Mouse (Mus musculus): ENCODE measurements around the gene Kyat1.
A peak's percentile ranks its signal among the peaks of the same experiment; 100 is the strongest.
"Not testable (repeated sequence)": the region's sequence is repeated elsewhere in the genome, so short reads cannot be mapped to it uniquely, and the experiment has no call there.

Gene Kyat1

GRCm38 (mm10) chr2:30199984-30200383 is 5.7 kb downstream of the Kyat1 start:
- Histone ChIP-seq H3K27me3 (ENCODE audit: control insufficient read depth, insufficient read depth, low read length, poor library complexity, severe bottlenecking) (no peaks in the 10 kb centered on the region), H3K36me3 (ENCODE audit: control insufficient read depth, insufficient read depth, low read length, poor library complexity, severe bottlenecking) (no peaks in the 10 kb centered on the region)
- DNase-seq (ENCODE audit: low read depth, low spot score), result no peak

- no peak for DNase-seq (ENCODE audit: low read depth, low spot score)
- Histone ChIP-seq H3K36me3 (ENCODE audit: control insufficient read depth, insufficient read depth, low read length, poor library complexity, severe bottlenecking) (no peaks in the 10 kb centered on the region), H3K27me3 (ENCODE audit: control insufficient read depth, insufficient read depth, low read length, poor library complexity, severe bottlenecking) (no peaks in the 10 kb centered on the region)
Observed at GRCm38 (mm10) chr2:30198021-30198420, 7.6 kb downstream of the Kyat1 start.

DNA sequence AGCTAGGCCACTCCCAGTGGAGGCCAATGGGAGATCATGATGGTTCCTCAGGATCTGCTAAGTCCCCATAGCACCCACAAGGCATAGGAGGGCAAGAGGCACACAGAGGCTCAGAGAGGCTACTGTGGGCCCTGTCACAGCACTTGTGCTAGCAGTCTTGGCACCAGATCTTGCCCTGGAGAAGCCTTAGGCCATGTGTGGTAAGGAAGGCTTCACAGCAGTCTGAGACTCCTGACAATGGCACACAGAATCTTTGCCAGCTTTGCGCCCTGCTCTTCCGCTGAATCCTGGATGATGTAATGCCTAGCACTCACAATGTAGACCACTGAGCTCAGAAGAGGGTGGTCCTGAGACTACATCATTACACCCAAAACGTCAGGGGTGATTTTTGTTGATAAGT is 11.0 kb downstream of the Kyat1 start:
- no peak for DNase-seq (ENCODE audit: low read depth, low spot score)
- Histone ChIP-seq H3K36me3 (ENCODE audit: control insufficient read depth, insufficient read depth, low read length, poor library complexity, severe bottlenecking) (no peaks in the 10 kb centered on the region), H3K27me3 (ENCODE audit: control insufficient read depth, insufficient read depth, low read length, poor library complexity, severe bottlenecking) (no peaks in the 10 kb centered on the region)

- H3K36me3 ChIP-seq (ENCODE audit: control insufficient read depth, insufficient read depth, low read length, poor library complexity, severe bottlenecking), result no peaks in the 10 kb centered on the region
- no peak for DNase-seq (ENCODE audit: low read depth, low spot score)
- no peaks in the 10 kb centered on the region for H3K27me3 ChIP-seq (ENCODE audit: control insufficient read depth, insufficient read depth, low read length, poor library complexity, severe bottlenecking)
Observed at GRCm38 (mm10) chr2:30191790-30192580, 13.7 kb downstream of the Kyat1 start.

- no peak for DNase-seq (ENCODE audit: low read depth, low spot score)
- H3K27me3 ChIP-seq (ENCODE audit: control insufficient read depth, insufficient read depth, low read length, poor library complexity, severe bottlenecking), result no peaks in the 10 kb centered on the region
- H3K36me3 ChIP-seq (ENCODE audit: control insufficient read depth, insufficient read depth, low read length, poor library complexity, severe bottlenecking), result no peaks in the 10 kb centered on the region
Observed at GRCm38 (mm10) chr2:30185681-30186080, 20.0 kb downstream of the Kyat1 start.

- no peak for DNase-seq (ENCODE audit: low read depth, low spot score)
- no peaks in the 10 kb centered on the region for H3K36me3 ChIP-seq (ENCODE audit: control insufficient read depth, insufficient read depth, low read length, poor library complexity, severe bottlenecking)
- H3K27me3 ChIP-seq (ENCODE audit: control insufficient read depth, insufficient read depth, low read length, poor library complexity, severe bottlenecking), result no peaks in the 10 kb centered on the region
Observed at GRCm38 (mm10) chr2:30185276-30185675, 20.4 kb downstream of the Kyat1 start.

- H3K36me3 ChIP-seq (ENCODE audit: control insufficient read depth, insufficient read depth, low read length, poor library complexity, severe bottlenecking), result no peaks in the 10 kb centered on the region
- DNase-seq (ENCODE audit: low read depth, low spot score), result no peak
- no peaks in the 10 kb centered on the region for H3K27me3 ChIP-seq (ENCODE audit: control insufficient read depth, insufficient read depth, low read length, poor library complexity, severe bottlenecking)
Observed at GRCm38 (mm10) chr2:30183721-30184120, 21.9 kb downstream of the Kyat1 start.

- no peak for DNase-seq (ENCODE audit: low read depth, low spot score)
Observed at GRCm38 (mm10) chr2:30182424-30182823, 23.2 kb downstream of the Kyat1 start.

GRCm38 (mm10) chr2:30178711-30179110 is 26.9 kb downstream of the Kyat1 start:
- not testable (repeated sequence) for DNase-seq (ENCODE audit: low read depth, low spot score); H3K27me3 ChIP-seq (ENCODE audit: control insufficient read depth, insufficient read depth, low read length, poor library complexity, severe bottlenecking); H3K36me3 ChIP-seq (ENCODE audit: control insufficient read depth, insufficient read depth, low read length, poor library complexity, severe bottlenecking)

More at GRCm38 (mm10) chr2:30182424-30182823, 23.2 kb downstream of the Kyat1 start:
- H3K36me3 ChIP-seq (ENCODE audit: control insufficient read depth, insufficient read depth, low read length, poor library complexity, severe bottlenecking), result no peaks in the 10 kb centered on the region
- H3K27me3 ChIP-seq (ENCODE audit: control insufficient read depth, insufficient read depth, low read length, poor library complexity, severe bottlenecking), result no peaks in the 10 kb centered on the region

DNA sequence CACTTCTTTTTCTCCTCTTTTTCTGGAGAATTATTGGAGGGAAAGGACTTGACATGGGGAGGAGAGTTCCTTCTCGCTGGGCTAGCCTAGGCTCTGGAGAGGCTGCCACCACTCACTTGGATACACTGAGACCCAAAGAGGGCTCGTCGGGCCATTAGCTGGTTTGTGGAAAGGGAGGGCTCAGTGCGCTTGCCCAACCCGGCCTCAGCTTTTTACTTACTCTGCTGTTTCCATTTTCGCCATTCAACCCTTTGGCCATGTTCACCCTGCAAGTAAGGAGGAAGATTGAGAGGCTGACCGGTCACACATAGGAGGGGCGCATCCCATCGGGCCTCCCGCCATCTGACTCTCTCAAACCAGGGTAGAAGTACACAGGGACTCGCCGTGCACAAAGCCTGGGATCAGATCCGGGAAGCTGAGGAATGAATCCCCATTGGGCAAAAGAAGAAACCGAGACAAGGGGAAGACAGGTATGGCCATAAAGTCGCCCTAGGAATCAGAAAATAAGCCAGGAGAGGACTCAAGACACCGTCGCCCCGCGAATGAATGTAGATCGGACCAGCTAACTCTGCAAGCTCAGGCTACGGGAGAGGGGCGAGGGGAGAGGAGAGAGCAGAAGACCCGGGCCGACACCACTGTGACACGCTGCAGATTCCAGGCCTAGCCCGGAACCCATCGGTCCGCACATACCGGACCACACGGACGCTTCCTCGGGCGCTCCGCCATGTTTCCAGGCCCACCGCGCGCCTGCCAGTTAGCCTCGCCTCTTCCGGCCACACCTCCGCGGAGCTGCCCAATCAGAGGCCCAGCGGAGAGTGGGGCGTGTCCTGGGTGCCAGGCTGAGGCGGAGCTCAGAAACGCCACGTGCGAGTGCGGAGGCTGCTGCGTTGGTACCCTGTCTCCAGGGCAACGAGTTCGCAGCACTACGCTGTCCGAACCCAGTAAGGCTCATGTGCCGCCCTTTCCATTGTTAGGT is 27.7 kb downstream of the Kyat1 start, which contains the start of gene Spout1:
Spout1 (minus strand) TSS at position 760 of the 976 bp plus-strand sequence.
- Histone ChIP-seq H3K36me3 (ENCODE audit: control insufficient read depth, insufficient read depth, low read length, poor library complexity, severe bottlenecking) (peaks cover 5% of the 10 kb centered on the region), H3K27me3 (ENCODE audit: control insufficient read depth, insufficient read depth, low read length, poor library complexity, severe bottlenecking) (no peaks in the 10 kb centered on the region)
- DNase-seq (ENCODE audit: low read depth, low spot score), result peak; percentile 97

GRCm38 (mm10) chr2:30176561-30176960 is 29.1 kb downstream of the Kyat1 start:
- no peak for DNase-seq (ENCODE audit: low read depth, low spot score)
- peaks cover 5% of the 10 kb centered on the region for H3K36me3 ChIP-seq (ENCODE audit: control insufficient read depth, insufficient read depth, low read length, poor library complexity, severe bottlenecking)
- no peaks in the 10 kb centered on the region for H3K27me3 ChIP-seq (ENCODE audit: control insufficient read depth, insufficient read depth, low read length, poor library complexity, severe bottlenecking)

- peaks cover 5% of the 10 kb centered on the region for H3K36me3 ChIP-seq (ENCODE audit: control insufficient read depth, insufficient read depth, low read length, poor library complexity, severe bottlenecking)
- no peaks in the 10 kb centered on the region for H3K27me3 ChIP-seq (ENCODE audit: control insufficient read depth, insufficient read depth, low read length, poor library complexity, severe bottlenecking)
- DNase-seq (ENCODE audit: low read depth, low spot score), result peak; percentile 27
Observed at GRCm38 (mm10) chr2:30175897-30176296, 29.8 kb downstream of the Kyat1 start.

GRCm38 (mm10) chr2:30173541-30174240 is 32.0 kb downstream of the Kyat1 start:
- no peak for DNase-seq (ENCODE audit: low read depth, low spot score)
- Histone ChIP-seq H3K36me3 (ENCODE audit: control insufficient read depth, insufficient read depth, low read length, poor library complexity, severe bottlenecking) (peaks cover 5% of the 10 kb centered on the region), H3K27me3 (ENCODE audit: control insufficient read depth, insufficient read depth, low read length, poor library complexity, severe bottlenecking) (no peaks in the 10 kb centered on the region)

DNA sequence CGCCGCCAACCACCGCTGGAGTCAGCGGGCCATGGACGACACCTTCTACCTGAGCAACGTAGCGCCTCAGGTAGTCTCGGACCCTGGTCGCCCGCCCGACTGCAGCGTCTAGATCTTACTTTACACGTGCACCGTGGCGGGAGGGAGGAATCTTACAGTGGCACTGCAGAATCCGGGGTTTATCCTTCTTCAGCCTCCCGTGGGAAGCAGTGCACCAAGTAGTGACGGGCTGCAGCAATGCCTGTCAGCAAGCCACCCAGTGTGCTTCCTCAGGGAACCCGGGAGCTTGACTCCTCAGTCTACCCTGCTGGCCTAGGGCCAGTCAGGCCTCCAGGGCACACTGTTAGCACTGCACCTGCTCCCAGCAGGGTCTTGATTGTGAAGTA is 33.7 kb downstream of the Kyat1 start:
- no peak for DNase-seq (ENCODE audit: low read depth, low spot score)
- peaks cover 5% of the 10 kb centered on the region for H3K36me3 ChIP-seq (ENCODE audit: control insufficient read depth, insufficient read depth, low read length, poor library complexity, severe bottlenecking)
- H3K27me3 ChIP-seq (ENCODE audit: control insufficient read depth, insufficient read depth, low read length, poor library complexity, severe bottlenecking), result no peaks in the 10 kb centered on the region

All from splenic B cell, adult 2 months (primary cell).